Mouse (Mus musculus): Measurements from ENCODE around the gene Hrh2. TPM values are rescaled to one million over a fixed set of nuclear protein-coding genes. Genes with fewer than 3 reads are reported as not detected.
A peak's percentile ranks its signal among the peaks of the same experiment; 100 is the strongest.

The Hrh2 gene
- polyA plus RNA-seq, 1 experiment from 2014 or later, result 0.09 TPM

DNA sequence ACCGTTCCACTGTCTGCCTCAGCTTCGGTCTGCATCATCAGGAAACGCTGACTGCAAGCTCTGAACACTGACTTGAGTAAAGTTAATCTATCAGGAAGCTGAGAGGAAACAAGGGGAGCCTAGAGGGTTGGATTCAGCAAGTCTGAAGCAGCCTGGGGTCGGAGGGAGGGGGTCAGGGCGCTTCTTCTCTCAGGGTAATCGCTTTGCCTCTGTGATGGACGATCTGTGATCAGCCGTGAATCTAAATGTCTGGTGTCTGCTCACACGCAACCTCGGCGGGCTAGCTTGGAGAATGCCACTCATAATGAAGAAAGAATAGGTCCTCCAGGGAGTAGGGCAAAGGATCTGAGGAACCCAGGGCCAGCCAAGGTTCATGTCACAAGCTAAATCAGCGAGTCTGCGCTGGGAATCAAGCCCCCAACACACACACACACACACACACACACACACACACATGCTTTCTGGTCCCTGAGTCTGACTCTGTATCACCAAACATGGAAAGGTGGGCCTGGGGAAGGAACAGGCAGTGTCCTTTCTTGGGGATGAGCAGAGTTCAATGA is 56.6 kb downstream of the Hrh2 start:
- Histone ChIP-seq H3K27me3 (peaks cover 5% of the 10 kb centered on the region; the same call in 1 of the 2 replicates), H3K27ac (replicated peaks) (peak overlapping the region; percentile 78), H3K4me3 (replicated peaks) (no peak overlapping the region), H3K4me2 (replicated peaks) (peak overlapping the region; percentile 0; the same call in 1 of the 2 replicates), H3K9me3 (replicated peaks) (no peaks in the 10 kb centered on the region), H3K36me3 (no peaks in the 10 kb centered on the region), H3K4me1 (peaks cover 17% of the 10 kb centered on the region), H3K9ac (no peak overlapping the region)
- ATAC-seq (ENCODE audit: insufficient number of reproducible peaks, low FRiP score, low TSS enrichment, low read depth), result no peak
- WGBS, result 56% methylated on average over 13 of the region's 13 CpGs

DNA sequence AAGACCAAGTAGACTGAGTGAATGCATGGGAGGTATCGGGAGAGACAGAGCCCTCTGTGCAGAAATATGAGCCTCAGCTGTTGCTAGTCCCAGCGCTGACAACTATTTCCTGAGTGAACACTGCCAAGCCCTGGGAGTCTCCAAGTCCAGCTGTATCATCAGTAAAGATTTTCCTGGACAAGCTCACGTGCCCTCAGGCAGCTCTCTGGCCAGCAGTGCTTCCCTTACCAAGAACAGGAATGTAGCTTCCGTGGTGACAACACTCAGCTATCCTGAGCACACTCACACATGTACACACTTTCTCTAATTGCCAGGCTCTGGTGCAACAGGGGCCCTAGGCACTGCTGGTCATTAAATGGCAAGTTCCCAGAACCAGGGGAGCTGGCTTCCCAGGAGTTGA is 57.1 kb downstream of the Hrh2 start:
- H3K36me3 ChIP-seq, result no peaks in the 10 kb centered on the region
- no peaks in the 10 kb centered on the region for H3K9me3 ChIP-seq (replicated peaks)
- peak overlapping the region; percentile 0; the same call in 1 of the 2 replicates for H3K4me2 ChIP-seq (replicated peaks)
- no peak overlapping the region for H3K4me3 ChIP-seq (replicated peaks)
- peaks cover 17% of the 10 kb centered on the region for H3K4me1 ChIP-seq
- no peak overlapping the region for H3K9ac ChIP-seq
- ATAC-seq (ENCODE audit: insufficient number of reproducible peaks, low FRiP score, low TSS enrichment, low read depth), result peak; percentile 83
- H3K27ac ChIP-seq (replicated peaks), result peak overlapping the region; percentile 78
- WGBS, result 2% methylated on average over 4 of the region's 4 CpGs
- peaks cover 5% of the 10 kb centered on the region; the same call in 1 of the 2 replicates for H3K27me3 ChIP-seq

DNA sequence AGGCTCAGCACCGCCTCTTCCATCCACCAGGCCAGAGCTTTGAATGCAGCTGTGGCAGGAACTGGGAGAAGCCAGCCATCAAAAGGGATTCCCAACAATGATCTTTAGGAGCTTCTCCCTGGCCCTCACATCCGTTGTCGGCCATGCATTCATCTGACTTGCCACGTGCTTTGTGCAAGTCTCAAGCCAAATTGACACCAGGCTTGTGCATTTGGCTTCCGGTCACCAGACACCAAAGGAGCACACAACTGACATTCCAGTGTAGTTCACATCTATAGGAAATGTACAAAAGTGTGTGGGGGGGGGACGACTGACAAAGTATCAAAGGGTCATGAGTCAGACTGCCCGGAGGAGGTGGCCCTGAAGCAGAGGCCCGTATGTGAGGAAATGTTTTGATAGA is 58.4 kb downstream of the Hrh2 start:
- Histone ChIP-seq H3K36me3 (no peaks in the 10 kb centered on the region), H3K27ac (replicated peaks) (no peak overlapping the region), H3K9me3 (replicated peaks) (no peaks in the 10 kb centered on the region), H3K4me3 (replicated peaks) (no peak overlapping the region), H3K4me1 (peaks cover 17% of the 10 kb centered on the region), H3K27me3 (peaks cover 6% of the 10 kb centered on the region), H3K9ac (no peak overlapping the region), H3K4me2 (replicated peaks) (no peak overlapping the region)
- ATAC-seq (ENCODE audit: insufficient number of reproducible peaks, low FRiP score, low TSS enrichment, low read depth), result no peak
- WGBS, result 51% methylated on average over 8 of the region's 8 CpGs

DNA sequence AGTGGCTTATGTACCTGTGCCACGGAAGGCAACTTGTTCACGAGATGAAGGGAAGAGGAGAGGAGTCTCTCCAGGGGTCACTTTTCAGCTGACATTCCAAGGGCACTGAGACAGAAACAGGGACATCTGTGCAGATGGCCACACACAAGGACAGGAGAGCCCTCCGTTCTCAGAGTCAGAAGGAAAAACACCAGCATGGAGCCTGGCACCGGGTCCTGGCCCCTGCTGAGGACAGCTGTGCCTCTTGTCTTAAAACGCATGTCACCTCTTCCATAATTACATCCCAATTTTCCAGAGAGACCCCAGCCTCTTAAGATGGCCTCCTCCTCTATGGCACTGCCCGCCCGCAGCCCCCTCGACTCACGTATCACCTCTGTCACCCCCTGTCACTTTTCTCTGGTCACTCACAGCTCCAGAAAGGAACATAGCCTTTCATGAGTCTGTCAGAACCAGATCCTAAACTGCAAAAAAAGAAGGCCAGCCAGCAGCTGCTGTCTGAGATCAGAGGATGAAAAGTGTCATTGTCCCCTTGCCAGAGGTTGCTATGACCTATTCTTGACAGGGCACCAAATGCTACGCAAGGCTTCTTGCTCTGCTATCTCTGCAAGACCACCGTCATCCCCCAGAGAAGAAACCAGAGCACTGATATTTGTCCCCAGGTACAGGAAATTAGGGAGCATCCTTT is 59.8 kb downstream of the Hrh2 start:
- ATAC-seq (ENCODE audit: insufficient number of reproducible peaks, low FRiP score, low TSS enrichment, low read depth), result no peak
- 77% methylated on average over 11 of the region's 11 CpGs for WGBS

DNA sequence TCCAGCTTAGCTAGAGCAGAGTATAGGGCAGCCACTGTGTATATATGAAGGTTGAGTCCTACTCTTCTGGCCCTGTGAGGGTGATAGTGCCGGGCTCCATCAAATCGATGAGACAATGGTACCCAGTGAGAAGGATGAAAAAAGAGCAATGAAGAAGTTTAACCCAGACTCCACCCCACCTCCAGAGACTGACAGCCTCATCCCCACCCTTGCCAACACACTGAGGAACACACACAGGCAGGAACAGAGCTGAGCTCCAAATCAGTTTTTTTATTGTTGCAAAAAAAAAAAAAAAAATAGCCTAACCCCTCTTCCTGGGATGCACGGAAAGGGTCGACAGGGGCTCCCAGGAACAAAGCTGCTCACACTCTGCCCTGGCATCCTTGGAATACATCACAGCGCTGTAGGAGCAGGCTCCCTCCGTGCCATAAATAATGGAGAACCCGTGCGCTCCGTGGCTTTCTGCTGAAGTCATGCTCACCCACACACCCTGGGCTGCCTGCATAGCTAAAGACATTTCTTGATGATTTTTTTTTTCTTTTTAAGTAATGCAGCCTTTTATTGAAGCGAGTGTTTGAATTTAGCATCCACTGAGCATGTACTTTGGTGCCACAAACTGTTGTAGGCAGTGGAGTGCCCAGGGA is 65.8 kb downstream of the Hrh2 start:
- peaks cover 4% of the 10 kb centered on the region; the same call in 1 of the 2 replicates for H3K27me3 ChIP-seq
- no peak overlapping the region for H3K4me3 ChIP-seq (replicated peaks)
- no peak overlapping the region for H3K9ac ChIP-seq
- no peak for ATAC-seq (ENCODE audit: insufficient number of reproducible peaks, low FRiP score, low TSS enrichment, low read depth)
- no peaks in the 10 kb centered on the region for H3K36me3 ChIP-seq
- H3K4me2 ChIP-seq (replicated peaks), result no peak overlapping the region
- H3K27ac ChIP-seq (replicated peaks), result no peak overlapping the region
- no peaks in the 10 kb centered on the region for H3K9me3 ChIP-seq (replicated peaks)
- 28% methylated on average over 10 of the region's 10 CpGs for WGBS
- no peaks in the 10 kb centered on the region for H3K4me1 ChIP-seq

More for the DNA sequence above, 59.8 kb downstream of the Hrh2 start:
- Histone ChIP-seq H3K4me3 (replicated peaks) (no peak overlapping the region), H3K9ac (no peak overlapping the region), H3K27ac (replicated peaks) (no peak overlapping the region), H3K4me2 (replicated peaks) (no peak overlapping the region), H3K27me3 (peaks cover 6% of the 10 kb centered on the region), H3K36me3 (no peaks in the 10 kb centered on the region), H3K9me3 (replicated peaks) (no peaks in the 10 kb centered on the region), H3K4me1 (peaks cover 17% of the 10 kb centered on the region)

DNA sequence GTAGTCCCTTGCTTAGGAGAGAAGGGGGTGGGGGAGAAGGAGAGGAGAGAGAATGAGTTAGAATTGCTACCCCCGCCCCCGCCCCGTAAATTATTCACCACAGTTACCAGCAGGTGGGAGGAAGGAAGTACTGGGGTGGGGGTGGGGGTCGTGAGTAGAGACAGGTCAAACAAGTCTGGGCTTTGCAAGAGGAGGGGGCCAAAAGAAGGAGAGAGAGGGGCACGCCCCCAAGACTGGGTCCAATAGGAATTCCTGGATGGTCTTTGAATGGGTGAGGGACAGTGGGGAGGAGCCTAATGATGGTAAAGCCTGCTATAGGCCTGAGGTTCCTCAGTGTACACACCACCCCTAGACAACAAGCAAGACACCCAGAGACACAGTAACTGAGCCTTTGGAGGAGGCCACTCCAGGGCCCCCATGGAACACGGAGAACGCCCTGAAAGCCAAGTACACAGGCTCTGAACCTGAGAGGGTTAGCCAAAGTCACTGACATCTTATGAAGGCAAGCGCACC is 66.4 kb downstream of the Hrh2 start:
- Histone ChIP-seq H3K27ac (replicated peaks) (no peak overlapping the region), H3K4me3 (replicated peaks) (no peak overlapping the region), H3K9ac (no peak overlapping the region), H3K27me3 (peaks cover 4% of the 10 kb centered on the region; the same call in 1 of the 2 replicates), H3K9me3 (replicated peaks) (no peaks in the 10 kb centered on the region), H3K4me1 (no peaks in the 10 kb centered on the region), H3K4me2 (replicated peaks) (no peak overlapping the region), H3K36me3 (no peaks in the 10 kb centered on the region)
- ATAC-seq (ENCODE audit: insufficient number of reproducible peaks, low FRiP score, low TSS enrichment, low read depth), result no peak
- 44% methylated on average over 8 of the region's 8 CpGs for WGBS

DNA sequence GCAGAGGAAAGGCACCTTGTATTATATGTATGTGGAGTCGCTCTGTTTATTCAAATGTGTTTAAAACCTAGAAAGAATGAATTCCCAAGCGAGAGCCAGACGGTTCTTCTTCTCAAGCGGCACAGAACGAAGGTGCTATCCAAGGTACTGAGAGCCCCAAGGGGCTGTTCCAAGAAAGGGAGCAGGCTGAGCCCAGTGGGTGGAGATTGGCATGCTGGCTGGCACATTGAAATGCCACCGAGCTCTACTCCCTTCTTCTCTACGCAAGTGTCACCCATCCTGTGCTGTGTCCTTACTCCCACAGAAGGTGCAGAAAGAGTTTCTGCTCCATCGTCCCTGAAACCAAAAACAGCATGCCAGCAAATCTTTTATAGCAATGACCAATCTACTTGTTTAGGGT is 68.4 kb downstream of the Hrh2 start:
- H3K36me3 ChIP-seq, result no peaks in the 10 kb centered on the region
- H3K9ac ChIP-seq, result no peak overlapping the region
- H3K27me3 ChIP-seq, result peaks cover under 1% of the 10 kb centered on the region; the same call in 1 of the 2 replicates
- H3K4me1 ChIP-seq, result no peaks in the 10 kb centered on the region
- H3K9me3 ChIP-seq (replicated peaks), result no peaks in the 10 kb centered on the region
- no peak overlapping the region for H3K27ac ChIP-seq (replicated peaks)
- H3K4me2 ChIP-seq (replicated peaks), result no peak overlapping the region
- whole genome bisulfite sequencing, result 25% methylated on average over 8 of the region's 8 CpGs
- H3K4me3 ChIP-seq (replicated peaks), result no peak overlapping the region
- no peak for ATAC-seq (ENCODE audit: insufficient number of reproducible peaks, low FRiP score, low TSS enrichment, low read depth)

DNA sequence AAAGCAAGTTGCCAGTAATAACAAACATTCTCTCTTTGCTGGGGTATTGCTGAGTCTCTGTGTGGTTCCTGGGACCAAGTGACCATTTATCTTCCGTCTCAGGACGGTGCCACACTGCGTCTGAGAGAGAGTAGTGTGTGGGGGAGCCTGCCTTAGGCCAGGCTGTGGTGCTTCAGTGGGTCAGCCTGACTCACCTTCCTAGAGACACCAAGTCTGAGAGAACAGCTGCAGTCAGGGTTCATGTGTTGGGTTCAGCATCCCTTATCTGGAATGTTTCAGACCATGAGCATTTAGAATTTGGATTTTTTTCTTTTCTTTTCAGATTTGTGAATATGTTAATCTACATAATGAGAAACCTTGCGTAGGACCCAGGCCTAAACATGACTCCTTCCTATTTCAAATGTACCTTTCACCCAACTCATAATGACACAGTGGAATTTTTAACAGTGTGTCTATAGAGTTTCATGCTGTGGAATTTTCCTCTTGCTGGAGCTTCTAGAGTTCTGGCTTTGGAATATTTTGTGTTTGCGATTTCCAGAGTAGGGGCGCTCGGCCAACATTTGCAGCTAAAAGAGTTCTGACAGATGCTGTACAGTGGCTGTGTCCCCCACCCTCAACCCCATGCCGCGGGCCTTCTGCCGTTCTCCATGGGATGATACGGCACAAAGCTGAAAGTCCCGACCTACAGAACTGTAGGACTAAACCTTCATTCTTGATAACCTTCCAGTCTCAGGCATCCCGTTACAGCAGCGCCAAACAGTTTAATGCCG is 71.0 kb downstream of the Hrh2 start:
- Histone ChIP-seq H3K9me3 (replicated peaks) (no peaks in the 10 kb centered on the region), H3K4me2 (replicated peaks) (no peak overlapping the region), H3K27me3 (no peaks in the 10 kb centered on the region), H3K4me3 (replicated peaks) (no peak overlapping the region), H3K36me3 (no peaks in the 10 kb centered on the region), H3K9ac (no peak overlapping the region), H3K4me1 (no peaks in the 10 kb centered on the region), H3K27ac (replicated peaks) (no peak overlapping the region)
- WGBS, result 84% methylated on average over 15 of the region's 15 CpGs
- ATAC-seq (ENCODE audit: insufficient number of reproducible peaks, low FRiP score, low TSS enrichment, low read depth), result no peak

DNA sequence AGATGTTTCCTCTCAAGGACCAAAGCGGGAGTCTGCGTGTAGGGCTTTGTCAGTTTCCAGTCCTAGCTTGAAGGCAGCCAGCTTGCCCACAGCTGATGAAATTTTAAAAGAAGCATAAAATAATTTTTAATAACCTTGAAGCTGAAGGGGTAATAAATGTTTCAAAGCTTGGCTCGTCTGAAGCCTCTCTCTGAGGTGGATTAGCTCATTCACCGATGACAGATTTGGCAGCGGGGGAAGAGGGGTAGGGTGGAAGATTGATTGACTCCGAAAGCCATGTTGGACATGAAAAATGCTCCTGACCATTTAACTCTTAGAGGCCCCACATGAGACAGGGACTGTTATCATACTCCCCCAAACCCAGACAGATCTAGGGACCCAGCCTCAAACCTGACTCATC is 71.7 kb downstream of the Hrh2 start:
- Histone ChIP-seq H3K27ac (replicated peaks) (no peak overlapping the region), H3K4me3 (replicated peaks) (no peak overlapping the region), H3K36me3 (no peaks in the 10 kb centered on the region), H3K4me1 (no peaks in the 10 kb centered on the region), H3K27me3 (no peaks in the 10 kb centered on the region), H3K9ac (no peak overlapping the region), H3K9me3 (replicated peaks) (no peaks in the 10 kb centered on the region), H3K4me2 (replicated peaks) (no peak overlapping the region)
- ATAC-seq (ENCODE audit: insufficient number of reproducible peaks, low FRiP score, low TSS enrichment, low read depth), result no peak
- WGBS, result 64% methylated on average over 6 of the region's 6 CpGs

DNA sequence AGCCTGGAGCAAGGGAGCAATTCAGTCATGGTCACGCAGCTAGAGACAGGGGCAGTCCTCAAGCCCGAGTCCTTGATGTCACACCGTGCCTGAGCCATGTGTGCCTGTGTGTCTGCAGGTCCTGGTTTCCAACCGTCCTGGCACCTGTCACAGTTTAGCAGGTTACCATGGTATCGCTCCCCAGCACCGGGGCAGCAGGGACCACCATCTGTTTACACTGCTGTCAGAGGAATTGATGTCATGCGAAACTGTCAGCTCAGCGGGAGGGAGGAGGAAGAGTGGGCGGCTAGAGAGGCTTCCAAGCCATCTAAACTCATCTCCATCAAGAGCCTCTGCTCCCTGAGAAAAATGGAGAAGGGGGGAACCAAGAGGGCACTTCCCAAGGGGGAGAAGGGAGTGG is 74.5 kb downstream of the Hrh2 start:
- Histone ChIP-seq H3K4me2 (replicated peaks) (no peak overlapping the region), H3K27me3 (no peaks in the 10 kb centered on the region), H3K4me3 (replicated peaks) (no peak overlapping the region), H3K9ac (no peak overlapping the region), H3K36me3 (no peaks in the 10 kb centered on the region), H3K4me1 (no peaks in the 10 kb centered on the region), H3K9me3 (replicated peaks) (no peaks in the 10 kb centered on the region), H3K27ac (replicated peaks) (no peak overlapping the region)
- ATAC-seq (ENCODE audit: insufficient number of reproducible peaks, low FRiP score, low TSS enrichment, low read depth), result 0 out of 2 replicates have a peak, but pooled peaks have one; percentile 51
- WGBS, result 24% methylated on average over 9 of the region's 9 CpGs

DNA sequence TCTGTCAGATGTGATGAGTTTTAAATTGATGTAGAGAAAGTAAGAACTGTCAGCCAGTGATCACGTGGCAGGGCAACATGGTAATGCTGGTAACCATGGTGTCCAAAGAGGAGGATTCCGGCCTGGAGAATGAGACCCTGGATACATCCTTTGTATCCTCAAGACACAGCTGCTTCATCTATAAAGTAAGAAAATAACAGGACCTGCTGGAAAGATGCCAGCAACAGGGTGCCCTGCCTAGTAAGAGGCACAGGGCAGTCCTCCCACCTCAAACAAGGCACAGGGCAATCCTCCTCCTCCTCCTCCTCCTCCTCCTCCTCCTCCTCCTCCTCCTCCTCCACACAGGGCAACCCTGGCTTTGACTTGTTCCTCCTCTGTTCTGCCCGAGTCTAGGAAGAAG is 77.2 kb downstream of the Hrh2 start:
- WGBS, result 72% methylated on average over 3 of the region's 3 CpGs
- no peak for ATAC-seq (ENCODE audit: insufficient number of reproducible peaks, low FRiP score, low TSS enrichment, low read depth)
- Histone ChIP-seq H3K4me3 (replicated peaks) (no peak overlapping the region), H3K4me2 (replicated peaks) (no peak overlapping the region), H3K9me3 (replicated peaks) (no peaks in the 10 kb centered on the region), H3K36me3 (no peaks in the 10 kb centered on the region), H3K4me1 (no peaks in the 10 kb centered on the region), H3K9ac (no peak overlapping the region), H3K27me3 (no peaks in the 10 kb centered on the region), H3K27ac (replicated peaks) (no peak overlapping the region)
